Mouse (Mus musculus): Measurements from ENCODE around the gene Cyp4a32.
"Not testable (repeated sequence)": the region's sequence is repeated elsewhere in the genome, so short reads cannot be mapped to it uniquely, and the experiment has no call there.

The Cyp4a32 gene

GRCm38 (mm10) chr4:115656535-115656922 is 55.8 kb downstream of the Cyp4a32 start:
- DNase-seq (ENCODE audit: low spot score in 2 of 2), result not testable (repeated sequence)

DNA sequence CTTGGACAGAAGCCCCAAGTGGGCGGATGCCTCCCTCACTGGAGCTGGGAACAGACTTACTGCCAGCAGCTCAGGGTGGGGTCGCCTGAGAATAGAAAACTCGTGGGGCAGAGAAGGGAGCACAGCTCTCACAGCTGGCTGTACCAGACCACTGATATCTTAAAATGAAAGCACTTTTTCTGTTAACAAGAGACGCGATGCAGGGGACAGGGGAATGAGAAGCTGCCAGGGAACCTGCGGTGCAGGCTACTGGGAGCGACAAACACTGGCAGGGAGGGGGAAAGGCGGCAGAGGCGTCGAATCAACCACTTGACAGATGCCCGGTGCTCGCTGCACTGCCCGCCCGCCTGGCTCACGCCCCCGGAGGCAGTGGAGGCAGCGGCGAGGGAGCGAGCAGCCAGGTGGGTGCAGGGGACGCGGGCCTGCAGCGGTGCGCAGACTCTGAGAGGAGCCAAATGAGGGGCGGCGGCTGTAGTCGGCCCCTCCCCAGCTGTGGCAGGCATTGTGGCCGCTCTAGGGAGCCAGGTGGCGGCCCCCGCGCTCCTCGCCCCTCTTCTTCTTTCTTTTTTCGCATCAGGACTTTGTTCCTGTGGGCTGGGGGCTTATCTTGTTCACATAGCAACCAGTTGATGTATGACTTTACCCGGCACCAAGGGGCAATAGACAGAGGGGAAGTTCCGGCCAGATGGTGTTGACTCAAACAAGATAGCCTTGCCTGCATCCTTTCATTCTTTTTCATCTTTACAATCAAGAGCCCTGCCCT is 56.5 kb downstream of the Cyp4a32 start:
- DNase-seq (ENCODE audit: low spot score in 2 of 2), result peak in 1 of 2 experiments; percentile 4

DNA sequence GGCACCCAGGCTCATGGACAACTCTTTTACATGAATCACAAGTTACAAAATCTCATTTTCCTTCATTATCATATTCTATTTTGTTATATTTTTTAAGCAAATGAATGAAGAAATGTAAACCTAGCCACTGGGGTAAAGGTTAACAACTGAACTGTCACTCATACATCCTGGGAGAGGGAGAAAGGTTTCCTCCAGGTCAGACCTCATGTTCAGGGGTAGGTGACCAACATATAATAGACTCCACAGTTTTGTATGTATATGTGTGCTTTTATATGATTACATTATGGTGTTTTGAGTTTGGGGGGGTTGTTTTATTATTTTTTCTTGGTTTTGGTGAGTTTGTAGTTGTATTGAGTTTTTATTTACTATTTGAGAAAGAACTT is 57.1 kb downstream of the Cyp4a32 start:
- no peak for DNase-seq (ENCODE audit: low spot score in 2 of 2)

DNA sequence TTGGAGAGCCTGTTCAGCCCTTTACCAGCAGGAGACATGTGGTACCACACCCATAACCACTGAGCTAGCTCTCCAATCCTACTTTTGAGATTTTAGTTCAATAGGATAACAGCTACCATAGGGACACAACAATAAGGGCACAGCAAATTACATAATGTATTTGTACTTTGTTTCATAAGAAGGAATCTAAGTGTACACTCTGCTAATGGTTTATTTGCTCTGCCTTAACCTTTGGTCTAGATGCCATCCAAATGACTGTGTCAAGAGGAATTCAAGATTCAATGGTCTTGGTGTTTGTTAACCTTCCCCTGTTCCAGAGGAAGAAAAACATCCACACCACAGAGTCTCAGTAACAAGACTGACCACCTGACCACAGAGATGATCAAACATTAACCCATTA is 58.4 kb downstream of the Cyp4a32 start:
- DNase-seq (ENCODE audit: low spot score in 2 of 2), result no peak
